Mouse (Mus musculus) heart, postnatal 0 days (tissue): ENCODE results near the gene Gpr135.

Experiments used
- CTCF ChIP-seq: IDR thresholded peaks from 2 replicates; pipeline ENCODE4 v1.5.1; 2016; ENCODE audit warnings: antibody characterized with exemption, control low read depth, low read depth
- EP300 ChIP-seq: IDR thresholded peaks from 2 replicates; pipeline ENCODE4 v1.6.1; 2016; ENCODE audit warnings: antibody characterized with exemption, low read depth

- peak; percentile 68 for TF ChIP-seq CTCF
- TF ChIP-seq EP300, result no peak
Measured at GRCm38 (mm10) chr12:72047513-72047912, 23.4 kb downstream of the Gpr135 start.
